Mouse (Mus musculus) erythroblast, embryonic 14.5 days (primary cell): ENCODE data around the gene Grm7. TPM values are rescaled to one million over a fixed set of nuclear protein-coding genes. Genes with fewer than 3 reads are reported as not detected.

Experiments used
- H3K27me3 ChIP-seq: 2 replicates; pipeline ENCODE4 v1.6.1; 2012; ENCODE audit warnings: inconsistent platforms; ENCODE audit not compliant: control insufficient read depth
- H3K36me3 ChIP-seq: 2 replicates; pipeline ENCODE4 v1.6.1; 2012; ENCODE audit warnings: mild to moderate bottlenecking, inconsistent platforms; ENCODE audit not compliant: control insufficient read depth
- H3K4me1 ChIP-seq: 2 replicates; pipeline ENCODE4 v1.6.1; 2012; ENCODE audit warnings: inconsistent platforms; ENCODE audit not compliant: control insufficient read depth
- H3K4me3 ChIP-seq: replicated peaks from 2 replicates; pipeline ENCODE3; 2012; ENCODE audit warnings: moderate library complexity, mild to moderate bottlenecking, inconsistent platforms
- H3K9me3 ChIP-seq: 2 replicates; pipeline ENCODE4 v1.6.1; 2012; ENCODE audit warnings: low read length, inconsistent platforms, mixed read lengths; ENCODE audit not compliant: control insufficient read depth
- GATA1 ChIP-seq: IDR thresholded peaks from 2 replicates; pipeline ENCODE4 v1.6.1; 2012; ENCODE audit warnings: low read length, inconsistent platforms, mixed read lengths
- TAL1 ChIP-seq: IDR thresholded peaks from 3 replicates; pipeline ENCODE4 v1.6.1; 2012; ENCODE audit warnings: low read length, inconsistent platforms, mixed read lengths
- polyA plus RNA-seq: library from polyadenylated mRNA; stranded (reverse); fragments of >175 nt; gene quantifications from 2 replicates; pipeline ENCODE4 v1.2.3, GENCODE M21; 2012

Gene Grm7
- polyA plus RNA-seq, 1 experiment, result 0.01 TPM

GRCm38 (mm10) chr6:111486081-111486480 lies 840.7 kb downstream of the Grm7 start:
- no peaks in the 10 kb centered on the region for H3K27me3 ChIP-seq
- no peak for TF ChIP-seq GATA1
- TF ChIP-seq TAL1, result no peak
- H3K36me3 ChIP-seq, result no peaks in the 10 kb centered on the region
- H3K4me3 ChIP-seq, result no peak overlapping the region
- H3K4me1 ChIP-seq, result no peaks in the 10 kb centered on the region
- H3K9me3 ChIP-seq, result peaks cover 2% of the 10 kb centered on the region; the same call in 1 of the 2 replicates

GRCm38 (mm10) chr6:111487556-111487955 lies 842.2 kb downstream of the Grm7 start:
- no peaks in the 10 kb centered on the region for H3K36me3 ChIP-seq
- no peaks in the 10 kb centered on the region for H3K27me3 ChIP-seq
- H3K9me3 ChIP-seq, result no peaks in the 10 kb centered on the region
- H3K4me3 ChIP-seq, result no peak overlapping the region
- TF ChIP-seq GATA1 (no peak), TAL1 (no peak)
- no peaks in the 10 kb centered on the region for H3K4me1 ChIP-seq

- no peaks in the 10 kb centered on the region for H3K36me3 ChIP-seq
- H3K4me3 ChIP-seq, result no peak overlapping the region
- H3K4me1 ChIP-seq, result no peaks in the 10 kb centered on the region
- no peaks in the 10 kb centered on the region for H3K27me3 ChIP-seq
- H3K9me3 ChIP-seq, result peaks cover 6% of the 10 kb centered on the region
- no peak for TF ChIP-seq TAL1
- TF ChIP-seq GATA1, result no peak
Measured at GRCm38 (mm10) chr6:111492166-111492565, 846.8 kb downstream of the Grm7 start.

GRCm38 (mm10) chr6:111499542-111499941 lies 854.2 kb downstream of the Grm7 start:
- TF ChIP-seq TAL1 (no peak), GATA1 (no peak)
- Histone ChIP-seq H3K27me3 (no peaks in the 10 kb centered on the region), H3K4me1 (no peaks in the 10 kb centered on the region), H3K4me3 (no peak overlapping the region), H3K36me3 (no peaks in the 10 kb centered on the region), H3K9me3 (peaks cover 6% of the 10 kb centered on the region)

- no peaks in the 10 kb centered on the region for H3K4me1 ChIP-seq
- no peaks in the 10 kb centered on the region for H3K27me3 ChIP-seq
- TF ChIP-seq TAL1 (no peak), GATA1 (no peak)
- H3K36me3 ChIP-seq, result no peaks in the 10 kb centered on the region
- no peak overlapping the region for H3K4me3 ChIP-seq
- no peaks in the 10 kb centered on the region for H3K9me3 ChIP-seq
Measured at GRCm38 (mm10) chr6:111510768-111511459, 865.5 kb downstream of the Grm7 start.

- Histone ChIP-seq H3K9me3 (no peaks in the 10 kb centered on the region), H3K4me3 (no peak overlapping the region), H3K4me1 (no peaks in the 10 kb centered on the region), H3K36me3 (no peaks in the 10 kb centered on the region), H3K27me3 (no peaks in the 10 kb centered on the region)
- TF ChIP-seq TAL1 (no peak), GATA1 (no peak)
Measured at GRCm38 (mm10) chr6:111512359-111512758, 867.0 kb downstream of the Grm7 start.

GRCm38 (mm10) chr6:111521229-111521628 lies 875.8 kb downstream of the Grm7 start:
- no peaks in the 10 kb centered on the region for H3K4me1 ChIP-seq
- no peaks in the 10 kb centered on the region for H3K9me3 ChIP-seq
- no peaks in the 10 kb centered on the region for H3K27me3 ChIP-seq
- no peak for TF ChIP-seq GATA1
- no peak for TF ChIP-seq TAL1
- no peaks in the 10 kb centered on the region for H3K36me3 ChIP-seq
- H3K4me3 ChIP-seq, result no peak overlapping the region

GRCm38 (mm10) chr6:111522122-111522521 lies 876.7 kb downstream of the Grm7 start:
- Histone ChIP-seq H3K4me3 (no peak overlapping the region), H3K9me3 (no peaks in the 10 kb centered on the region), H3K4me1 (no peaks in the 10 kb centered on the region), H3K36me3 (no peaks in the 10 kb centered on the region), H3K27me3 (no peaks in the 10 kb centered on the region)
- TF ChIP-seq GATA1, result no peak
- TF ChIP-seq TAL1, result no peak

GRCm38 (mm10) chr6:111529985-111530384 lies 884.6 kb downstream of the Grm7 start:
- no peaks in the 10 kb centered on the region for H3K4me1 ChIP-seq
- no peaks in the 10 kb centered on the region for H3K27me3 ChIP-seq
- no peaks in the 10 kb centered on the region for H3K36me3 ChIP-seq
- peaks cover 2% of the 10 kb centered on the region; the same call in 1 of the 2 replicates for H3K9me3 ChIP-seq
- no peak overlapping the region for H3K4me3 ChIP-seq
- TF ChIP-seq TAL1 (no peak), GATA1 (no peak)
